In the genomic region with DNA sequence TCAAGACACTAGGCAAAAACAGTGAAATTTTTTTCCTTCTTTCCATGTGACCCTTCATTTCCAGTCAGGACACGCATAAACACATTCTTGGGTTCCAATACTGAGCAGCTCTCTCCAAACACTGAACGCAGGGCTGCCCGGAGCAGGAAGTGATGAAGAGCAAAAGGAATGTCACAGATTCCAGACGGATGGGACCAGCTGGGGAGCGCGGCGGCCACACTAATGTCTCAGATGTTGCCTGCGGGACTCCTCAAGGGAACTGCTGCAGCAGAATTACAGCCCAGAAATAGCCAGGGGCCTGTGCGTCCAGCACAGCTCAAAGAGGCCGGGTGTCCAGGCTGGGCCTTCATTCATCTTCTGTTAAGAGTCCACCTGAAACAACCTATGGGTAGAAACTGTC, we compare ENCODE assay signal across 10 mouse cellular contexts. TPM values are rescaled to one million over a fixed set of nuclear protein-coding genes. Genes with fewer than 3 reads are reported as not detected.
DNase-seq lines count a peak whose midpoint lies in the region; ATAC-seq lines count a peak whose summit lies in the region.
"Had no signal": no experiment of that assay in that cellular context is flagged by ENCODE, and none has a peak within 500 bp of the region (broad histone marks: within the 10 kb centered on the region; RNA-seq: fewer than 3 reads in every experiment).

No protein-coding gene starts in this region.

- WGBS in limb, embryonic 11.5 days = 61% methylated on average over 10 of the region's 10 CpGs
- 58% methylated on average over 10 of the region's 10 CpGs for WGBS in limb, embryonic 10.5 days
- 10% methylated on average over 10 of the region's 10 CpGs for WGBS in heart, embryonic 16.5 days

- no peaks in the 10 kb centered on the region for H3K36me3 ChIP-seq in limb, embryonic 11.5 days (ENCODE audit: control insufficient read depth, insufficient read depth, low read length)
- no peaks in the 10 kb centered on the region for H3K36me3 ChIP-seq in limb, embryonic 10.5 days
- no peaks in the 10 kb centered on the region for H3K36me3 ChIP-seq in heart, embryonic 16.5 days (ENCODE audit: control insufficient read depth, insufficient read depth)

- H3K9ac ChIP-seq in limb, embryonic 11.5 days (ENCODE audit: low read length) = no peak overlapping the region
- peak overlapping the region; percentile 5; the same call in 1 of the 2 replicates for H3K9ac ChIP-seq in heart, embryonic 16.5 days (ENCODE audit: low read length)

- H3K27ac ChIP-seq in limb, embryonic 11.5 days (replicated peaks; ENCODE audit: low read depth, low read length) = no peak overlapping the region
- no peak overlapping the region for H3K27ac ChIP-seq in limb, embryonic 10.5 days
- peak overlapping the region; percentile 88 for H3K27ac ChIP-seq in heart, embryonic 16.5 days (ENCODE audit: low read length)

- H3K4me3 ChIP-seq in limb, embryonic 11.5 days (ENCODE audit: low read depth, low read length) = no peak overlapping the region
- H3K4me3 ChIP-seq in limb, embryonic 10.5 days = no peak overlapping the region
- no peak overlapping the region for H3K4me3 ChIP-seq in heart, embryonic 16.5 days (ENCODE audit: low read length)

- H3K4me2 ChIP-seq in limb, embryonic 11.5 days (ENCODE audit: low read depth, severe bottlenecking) = no peak overlapping the region
- no peak overlapping the region for H3K4me2 ChIP-seq in heart, embryonic 16.5 days (ENCODE audit: low read depth, low read length)

- intact Hi-C loops in left cerebral cortex, postnatal 25 days (cut with DNase I) = no loop called here

- 0 out of 2 replicates have a peak, but pooled peaks have one; percentile 40 for ATAC-seq in limb, embryonic 11.5 days (ENCODE audit: insufficient number of reproducible peaks, low FRiP score, low TSS enrichment, low read depth)
- ATAC-seq in heart, embryonic 16.5 days (replicated peaks; ENCODE audit: extremely low read depth, insufficient read depth, low FRiP score) = peak; percentile 65
- ATAC-seq in erythroblast, adult 5-6 weeks (replicated peaks; ENCODE audit: low FRiP score, poor library complexity, severe bottlenecking) = no peak
- ATAC-seq in CD4-positive, CD25-positive, alpha-beta regulatory T cell, adult 4 months = no peak

- 0 out of 2 replicates have a peak, but pooled peaks cover 5% of the 10 kb centered on the region for H3K4me1 ChIP-seq in limb, embryonic 11.5 days (ENCODE audit: control insufficient read depth, insufficient read depth, low read length)
- peaks cover 35% of the 10 kb centered on the region for H3K4me1 ChIP-seq in limb, embryonic 10.5 days
- peaks cover 74% of the 10 kb centered on the region for H3K4me1 ChIP-seq in heart, embryonic 16.5 days (ENCODE audit: control insufficient read depth, insufficient read depth, low read length)

- H3K27me3 ChIP-seq in limb, embryonic 11.5 days (ENCODE audit: control insufficient read depth, insufficient read depth, low read length) = no peaks in the 10 kb centered on the region
- no peaks in the 10 kb centered on the region for H3K27me3 ChIP-seq in limb, embryonic 10.5 days (ENCODE audit: low read depth, poor library complexity, severe bottlenecking)
- H3K27me3 ChIP-seq in heart, embryonic 16.5 days (ENCODE audit: control insufficient read depth, insufficient read depth, low read length) = no peaks in the 10 kb centered on the region

- DNase-seq in limb, embryonic 11.5 days (ENCODE audit: low spot score) = peak; percentile 47
- DNase-seq in limb, embryonic 10.5 days (ENCODE audit: low spot score) = no peak
- DNase-seq in kidney, postnatal 25 days = peak; percentile 63 to 76
- peak; percentile 78 for DNase-seq in skeletal muscle tissue, adult 2 months (ENCODE audit: low read depth, low spot score)
- no peak for DNase-seq in left cerebral cortex, postnatal 25 days (ENCODE audit: low spot score in 2 of 2)

- no peaks in the 10 kb centered on the region for H3K9me3 ChIP-seq in limb, embryonic 11.5 days (ENCODE audit: control insufficient read depth, low read length)
- no peaks in the 10 kb centered on the region for H3K9me3 ChIP-seq in limb, embryonic 10.5 days (replicated peaks)
- no peaks in the 10 kb centered on the region for H3K9me3 ChIP-seq in heart, embryonic 16.5 days (replicated peaks; ENCODE audit: control insufficient read depth, low read length)

RNA-seq across cellular contexts. Expression of gene Rasa3, which starts 9.0 kb away (rescaled TPM):
- polyA plus RNA-seq in limb, embryonic 11.5 days (2014; fragmentation: Nextera tagmentation; extraction: Ambion mirVana) = 16.6 and 19.8 TPM in 2 replicates
- polyA plus RNA-seq in limb, embryonic 10.5 days (2016; fragmentation: Nextera tagmentation; extraction: Ambion mirVana) = 17.0 and 18.1 TPM in 2 replicates
- 26.9 and 27.4 TPM in 2 replicates for polyA plus RNA-seq in heart, embryonic 16.5 days (2015; fragmentation: Nextera tagmentation; extraction: Ambion mirVana)
- 10 to 100 TPM; 56.7 TPM for total RNA-seq in left cerebral cortex, postnatal 25 days (2021)
- 4.8 and 11.7 TPM in 2 replicates for total RNA-seq in erythroblast, adult 5-6 weeks (2015; ENCODE audit: low replicate concordance)
- total RNA-seq in erythroblast, adult 5-6 weeks (2017; ENCODE audit: low replicate concordance) = 17.1 and 19.5 TPM in 2 replicates
- polyA plus RNA-seq in CD4-positive, CD25-positive, alpha-beta regulatory T cell, adult 4 months (2017; shearing (Covaris generic)) = 100 to 1,000 TPM in 1 of 2 experiments, 10 to 100 TPM in 1; 77.3 to 195 TPM

RNA-seq across cellular contexts. Expression of gene Cfap97d2, which starts 37.3 kb away (rescaled TPM):
- 0.14 TPM in 1 of 2 replicates, not detected in the other for polyA plus RNA-seq in limb, embryonic 11.5 days (2014; fragmentation: Nextera tagmentation; extraction: Ambion mirVana)
- not detected in 2 replicates for polyA plus RNA-seq in limb, embryonic 10.5 days (2016; fragmentation: Nextera tagmentation; extraction: Ambion mirVana)
- polyA plus RNA-seq in heart, embryonic 16.5 days (2015; fragmentation: Nextera tagmentation; extraction: Ambion mirVana) = 0.20 TPM in 1 of 2 replicates, not detected in the other
- total RNA-seq in left cerebral cortex, postnatal 25 days (2021) = 1 to 10 TPM in 1 of 2 experiments, under 1 TPM in 1; 0.76 to 1.4 TPM
- not detected in 2 replicates for total RNA-seq in erythroblast, adult 5-6 weeks (2015; ENCODE audit: low replicate concordance)
- total RNA-seq in erythroblast, adult 5-6 weeks (2017; ENCODE audit: low replicate concordance) = not detected in 2 replicates
- not detected for polyA plus RNA-seq in CD4-positive, CD25-positive, alpha-beta regulatory T cell, adult 4 months (2017; shearing (Covaris generic))
- total RNA-seq: common myeloid progenitor, adult 5-6 weeks; neutrophil, adult 5-6 weeks had no signal

Comparison
In these comparisons a context has a peak if more than half of its experiments do, and no peak if none do; other contexts are left out.
1. DNase-seq: peak in limb, embryonic 11.5 days (single experiment), kidney, postnatal 25 days (2 of 2) and skeletal muscle tissue, adult 2 months (single experiment); none in limb, embryonic 10.5 days (single experiment) and left cerebral cortex, postnatal 25 days (0 of 2).
2. ATAC-seq: peak in limb, embryonic 11.5 days (single experiment) and heart, embryonic 16.5 days (single experiment); none in erythroblast, adult 5-6 weeks (single experiment) and CD4-positive, CD25-positive, alpha-beta regulatory T cell, adult 4 months (single experiment).